Mouse (Mus musculus) liver, embryonic 14.5 days (tissue): Measurements from ENCODE around the gene Pan3.

Experiments used
- CTCF ChIP-seq: IDR thresholded peaks from 2 replicates; pipeline ENCODE4 v1.5.1; 2016; ENCODE audit warnings: antibody characterized with exemption, low read depth, control low read depth
- EP300 ChIP-seq: IDR thresholded peaks from 2 replicates; pipeline ENCODE4 v1.6.1; 2016; ENCODE audit warnings: antibody characterized with exemption, low read depth

GRCm38 (mm10) chr5:147432927-147433326, 3.0 kb downstream of the Pan3 start:
- TF ChIP-seq CTCF (no peak), EP300 (no peak)
